In genomic region chr10:83636191-83636590, GRCm38 (mm10) we compare ENCODE assay signal across 21 mouse cellular contexts. TPM values are rescaled to one million over a fixed set of nuclear protein-coding genes. Genes with fewer than 3 reads are reported as not detected.
DNase-seq lines count a peak whose midpoint lies in the region; ATAC-seq and TF ChIP-seq lines count a peak whose summit lies in the region.
"Had no signal": no experiment of that assay in that cellular context is flagged by ENCODE, and none has a peak within 500 bp of the region (broad histone marks: within the 10 kb centered on the region; RNA-seq: fewer than 3 reads in every experiment).

No protein-coding gene starts in this region.

- 0 out of 2 replicates have a peak overlapping the region, but pooled peaks have one; percentile 0 for H3K9ac ChIP-seq in heart, adult 2 months (ENCODE audit: low read depth, low read length)
- H3K9ac ChIP-seq in midbrain, embryonic 16.5 days (ENCODE audit: low read depth, low read length) = no peak overlapping the region
- H3K9ac ChIP-seq: embryonic facial prominence, embryonic 13.5 days; forebrain, embryonic 12.5 days; liver, embryonic 14.5 days; midbrain, embryonic 13.5 days; neural tube, embryonic 13.5 days had no signal

- WGBS in heart, adult 2 months = 80% methylated on average over 2 of the region's 2 CpGs
- WGBS in midbrain, embryonic 10.5 days = 95% methylated on average over 2 of the region's 2 CpGs
- WGBS in midbrain, embryonic 16.5 days = 83% methylated on average over 2 of the region's 2 CpGs

- peak overlapping the region; percentile 62 for H3K27ac ChIP-seq in heart, adult 2 months
- peak overlapping the region; percentile 78 for H3K27ac ChIP-seq in layer of hippocampus, adult 2 months
- H3K27ac ChIP-seq in midbrain, embryonic 10.5 days (replicated peaks) = 0 out of 2 replicates have a peak overlapping the region, but pooled peaks have one; percentile 38
- H3K27ac ChIP-seq in midbrain, embryonic 16.5 days (ENCODE audit: low read length) = no peak overlapping the region
- H3K27ac ChIP-seq: embryonic facial prominence, embryonic 13.5 days; forebrain, embryonic 12.5 days; kidney, postnatal 0 days; liver, embryonic 14.5 days; midbrain, embryonic 13.5 days; neural tube, embryonic 13.5 days had no signal

- no peak for ATAC-seq in midbrain, embryonic 16.5 days
- ATAC-seq in inflammation-experienced regulatory T-cells, adult 6 months = no peak
- ATAC-seq: hindbrain, embryonic 16.5 days; midbrain, embryonic 13.5 days had no signal

- intact Hi-C loops in heart, adult 2 months (cut with DNase I) = no loop called here
- intact Hi-C loops in heart, postnatal 25 days (cut with DNase I) = no loop called here

- no peaks in the 10 kb centered on the region for H3K27me3 ChIP-seq in heart, adult 2 months (ENCODE audit: control insufficient read depth, insufficient read depth, low read length)
- no peaks in the 10 kb centered on the region for H3K27me3 ChIP-seq in midbrain, embryonic 10.5 days (ENCODE audit: low read depth, poor library complexity, severe bottlenecking)
- H3K27me3 ChIP-seq in midbrain, embryonic 16.5 days (ENCODE audit: control insufficient read depth, insufficient read depth, low read depth, low read length) = no peaks in the 10 kb centered on the region
- H3K27me3 ChIP-seq: embryonic facial prominence, embryonic 13.5 days; forebrain, embryonic 12.5 days; midbrain, embryonic 13.5 days; neural tube, embryonic 13.5 days had no signal

- H3K4me3 ChIP-seq in heart, adult 2 months = peak overlapping the region; percentile 4; the same call in 1 of the 2 replicates
- H3K4me3 ChIP-seq in layer of hippocampus, adult 2 months = peak overlapping the region; percentile 33; the same call in 1 of the 2 replicates
- H3K4me3 ChIP-seq in midbrain, embryonic 10.5 days = no peak overlapping the region
- no peak overlapping the region for H3K4me3 ChIP-seq in midbrain, embryonic 16.5 days (ENCODE audit: low read depth, low read length)
- H3K4me3 ChIP-seq: embryonic facial prominence, embryonic 13.5 days; erythroblast, embryonic 14.5 days; forebrain, embryonic 12.5 days; midbrain, embryonic 13.5 days; myocyte; neural tube, embryonic 13.5 days had no signal

- TF ChIP-seq EP300 in heart, adult 2 months (IDR thresholded peaks at IDR 0.05; ENCODE audit: insufficient read depth, low read depth, low read length) = no peak

- no peak for DNase-seq in heart, adult 2 months
- DNase-seq in heart, postnatal 25 days (ENCODE audit: low spot score) = no peak
- DNase-seq in layer of hippocampus, adult 2 months (ENCODE audit: low spot score in 2 of 2) = no peak
- no peak for DNase-seq in layer of hippocampus, adult 11-12 months (ENCODE audit: low spot score)
- DNase-seq in midbrain, embryonic 10.5 days (ENCODE audit: low spot score) = no peak
- DNase-seq: adrenal gland, postnatal 36 days; cerebellum, postnatal 10 days; embryo, embryonic 11 days; kidney, adult 2 months; lung, postnatal 14 days had no signal

- H3K36me3 ChIP-seq in heart, adult 2 months (ENCODE audit: control insufficient read depth, insufficient read depth, low read length) = peaks cover 3% of the 10 kb centered on the region
- peaks cover 22% of the 10 kb centered on the region for H3K36me3 ChIP-seq in midbrain, embryonic 10.5 days
- H3K36me3 ChIP-seq in midbrain, embryonic 16.5 days (ENCODE audit: control insufficient read depth, insufficient read depth, low read length) = peaks cover 5% of the 10 kb centered on the region; the same call in 1 of the 2 replicates

- no peaks in the 10 kb centered on the region for H3K9me3 ChIP-seq in midbrain, embryonic 10.5 days (replicated peaks)
- no peaks in the 10 kb centered on the region for H3K9me3 ChIP-seq in midbrain, embryonic 16.5 days (replicated peaks; ENCODE audit: control insufficient read depth, low read length, poor library complexity, severe bottlenecking)
- H3K9me3 ChIP-seq: embryonic facial prominence, embryonic 13.5 days; forebrain, embryonic 12.5 days; midbrain, embryonic 13.5 days; neural tube, embryonic 13.5 days had no signal

- peaks cover 2% of the 10 kb centered on the region for H3K79me2 ChIP-seq in heart, adult 2 months (replicated peaks; ENCODE audit: control insufficient read depth, insufficient read depth, low read length)

- H3K4me2 ChIP-seq in midbrain, embryonic 16.5 days (ENCODE audit: low read length) = no peak overlapping the region
- H3K4me2 ChIP-seq: embryonic facial prominence, embryonic 13.5 days; forebrain, embryonic 12.5 days; midbrain, embryonic 13.5 days; neural tube, embryonic 13.5 days had no signal

- no peak for TF ChIP-seq CTCF in heart, adult 2 months (IDR thresholded peaks at IDR 0.05)
- no peak for TF ChIP-seq CTCF in layer of hippocampus, adult 2 months (conservative IDR thresholded peaks at IDR 0.05)

- peaks cover 10% of the 10 kb centered on the region for H3K4me1 ChIP-seq in heart, adult 2 months (ENCODE audit: control insufficient read depth, insufficient read depth, low read length)
- peaks cover 48% of the 10 kb centered on the region for H3K4me1 ChIP-seq in midbrain, embryonic 10.5 days
- H3K4me1 ChIP-seq in midbrain, embryonic 16.5 days (ENCODE audit: control insufficient read depth, insufficient read depth, low read length) = peaks cover 12% of the 10 kb centered on the region

- no peak for TF ChIP-seq POLR2A in heart, adult 2 months (IDR thresholded peaks at IDR 0.05; ENCODE audit: insufficient read depth, low read depth, low read length)

RNA-seq across cellular contexts. Expression of gene Appl2, which starts 12.3 kb away (rescaled TPM):
- total RNA-seq in heart, adult 2 months (2021) = 10 to 100 TPM; 40.7 to 41.4 TPM
- polyA plus RNA-seq in heart, adult 2 months (2012; rRNA removed) = 25.7 and 43.2 TPM in 2 replicates
- total RNA-seq in heart, postnatal 25 days (2021) = 10 to 100 TPM; 32.5 to 34.6 TPM
- 10 to 100 TPM; 81.1 to 95.5 TPM for total RNA-seq in layer of hippocampus, adult 2 months (2021)
- polyA plus RNA-seq in midbrain, embryonic 10.5 days (2016; fragmentation: Nextera tagmentation; extraction: Ambion mirVana) = 30.8 and 37.0 TPM in 2 replicates
- polyA plus RNA-seq in midbrain, embryonic 16.5 days (2015; fragmentation: Nextera tagmentation; extraction: Ambion mirVana) = 56.1 and 58.3 TPM in 2 replicates
- polyA plus RNA-seq in inflammation-experienced regulatory T-cells, adult 6 months (2017; shearing (Covaris generic)) = 1 to 10 TPM; 4.7 to 5.7 (median 4.8) TPM

Comparison
In these comparisons a context has a peak if more than half of its experiments do, and no peak if none do; other contexts are left out.
1. H3K4me3 ChIP-seq: peak in heart, adult 2 months (single experiment) and layer of hippocampus, adult 2 months (single experiment); none in midbrain, embryonic 10.5 days (single experiment) and midbrain, embryonic 16.5 days (single experiment).